Mouse (Mus musculus): ENCODE measurements at regions not wholly inside any gene's neighbourhood (a gene's known extent, or its start where the extent isn't known, plus 50 kb on each side); places are given as distances from the start of the nearest gene placed in this dataset.

GRCm38 (mm10) chr10:126094238-126094880, 128.4 kb downstream of the Lrig3 start:
- H3K79me2 ChIP-seq (ENCODE audit: control insufficient read depth, insufficient read depth, low read length, poor library complexity): no peaks in the 10 kb centered on the region
- H3K4me3 ChIP-seq (ENCODE audit: control insufficient read depth in 1 of 2, insufficient read depth in 1 of 2, low read depth in 2 of 2, low read length in 2 of 2): no peak overlapping the region
- no peak overlapping the region for H3K9ac ChIP-seq (ENCODE audit: control insufficient read depth, low read depth, low read length, poor library complexity, severe bottlenecking)
- no peak for DNase-seq (ENCODE audit: low read depth, low spot score)
- no peaks in the 10 kb centered on the region for H3K27me3 ChIP-seq (ENCODE audit: control insufficient read depth in 1 of 2, insufficient read depth in 2 of 2, low read length in 2 of 2)
- no peaks in the 10 kb centered on the region for H3K36me3 ChIP-seq (ENCODE audit: control insufficient read depth in 1 of 2, insufficient read depth in 2 of 2, low read length in 2 of 2)
- no peak overlapping the region for H3K27ac ChIP-seq (ENCODE audit: control insufficient read depth, low read depth, low read length)
- H3K9me3 ChIP-seq (replicated peaks; ENCODE audit: insufficient read depth, low read length): no peaks in the 10 kb centered on the region
- TF ChIP-seq MEF2A (IDR thresholded peaks at IDR 0.05; ENCODE audit: extremely low read depth, insufficient replicate concordance, low read depth, low read length, poor library complexity, severe bottlenecking): no peak
- no peak for TF ChIP-seq GATA1 (IDR thresholded peaks at IDR 0.05; ENCODE audit: low read depth, low read length)
- TF ChIP-seq POLR2AphosphoS5 (IDR thresholded peaks at IDR 0.05; ENCODE audit: borderline replicate concordance, low read depth, low read length): no peak
- H3K4me1 ChIP-seq (ENCODE audit: control insufficient read depth in 1 of 2, insufficient read depth in 2 of 2, low read length in 2 of 2): no peaks in the 10 kb centered on the region

GRCm38 (mm10) chr10:126097896-126098295, 131.9 kb downstream of the Lrig3 start:
- H3K79me2 ChIP-seq (ENCODE audit: control insufficient read depth, insufficient read depth, low read length, poor library complexity): no peaks in the 10 kb centered on the region
- H3K27ac ChIP-seq (ENCODE audit: control insufficient read depth, low read depth, low read length): no peak overlapping the region
- no peak overlapping the region for H3K4me3 ChIP-seq (ENCODE audit: control insufficient read depth in 1 of 2, insufficient read depth in 1 of 2, low read depth in 2 of 2, low read length in 2 of 2)
- no peaks in the 10 kb centered on the region for H3K9me3 ChIP-seq (replicated peaks; ENCODE audit: insufficient read depth, low read length)
- no peak overlapping the region for H3K9ac ChIP-seq (ENCODE audit: control insufficient read depth, low read depth, low read length, poor library complexity, severe bottlenecking)
- no peak for DNase-seq (ENCODE audit: low read depth, low spot score)
- H3K4me1 ChIP-seq (ENCODE audit: control insufficient read depth in 1 of 2, insufficient read depth in 2 of 2, low read length in 2 of 2): no peaks in the 10 kb centered on the region
- no peaks in the 10 kb centered on the region for H3K36me3 ChIP-seq (ENCODE audit: control insufficient read depth in 1 of 2, insufficient read depth in 2 of 2, low read length in 2 of 2)
- TF ChIP-seq TCF12 (IDR thresholded peaks at IDR 0.05; ENCODE audit: low read depth, low read length): no peak
- no peak for TF ChIP-seq ZMIZ1 (IDR thresholded peaks at IDR 0.05; ENCODE audit: low read depth, low read length)
- TF ChIP-seq MXI1 (IDR thresholded peaks at IDR 0.05; ENCODE audit: low read depth, low read length): no peak
- no peak for TF ChIP-seq POLR2A (IDR thresholded peaks at IDR 0.05; ENCODE audit: control insufficient read depth in 1 of 2, insufficient read depth in 1 of 2, low read depth in 1 of 2, low read length in 2 of 2, poor library complexity in 1 of 2)
- TF ChIP-seq MAZ (IDR thresholded peaks at IDR 0.05; ENCODE audit: low read depth, low read length): no peak
- TF ChIP-seq USF2 (IDR thresholded peaks at IDR 0.05; ENCODE audit: borderline replicate concordance in 1 of 2, insufficient read depth in 1 of 2, low read depth in 1 of 2, low read length in 2 of 2): no peak
- no peak for TF ChIP-seq GATA1 (IDR thresholded peaks at IDR 0.05; ENCODE audit: low read depth, low read length)
- TF ChIP-seq ETS1 (IDR thresholded peaks at IDR 0.05; ENCODE audit: low read depth, low read length): no peak
- TF ChIP-seq ZC3H11A (IDR thresholded peaks at IDR 0.05; ENCODE audit: low read depth, low read length): no peak
- no peak for TF ChIP-seq USF1 (IDR thresholded peaks at IDR 0.05; ENCODE audit: low read depth, low read length)
- no peak for TF ChIP-seq CHD1 (IDR thresholded peaks at IDR 0.05; ENCODE audit: low read depth, low read length)
- no peak for TF ChIP-seq CTCF (IDR thresholded peaks at IDR 0.05 in 2 of 3, conservative IDR thresholded peaks at IDR 0.05 in 1 of 3; ENCODE audit: control insufficient read depth in 1 of 3, insufficient read depth in 1 of 3, low read depth in 2 of 3, low read length in 3 of 3, poor library complexity in 1 of 3, severe bottlenecking in 1 of 3)
- TF ChIP-seq TBP (IDR thresholded peaks at IDR 0.05; ENCODE audit: low read depth, low read length): no peak
- H3K27me3 ChIP-seq (ENCODE audit: control insufficient read depth in 1 of 2, insufficient read depth in 2 of 2, low read length in 2 of 2): no peaks in the 10 kb centered on the region
